Comparison of ENCODE assay signal across 8 mouse cellular contexts in the genomic region with DNA sequence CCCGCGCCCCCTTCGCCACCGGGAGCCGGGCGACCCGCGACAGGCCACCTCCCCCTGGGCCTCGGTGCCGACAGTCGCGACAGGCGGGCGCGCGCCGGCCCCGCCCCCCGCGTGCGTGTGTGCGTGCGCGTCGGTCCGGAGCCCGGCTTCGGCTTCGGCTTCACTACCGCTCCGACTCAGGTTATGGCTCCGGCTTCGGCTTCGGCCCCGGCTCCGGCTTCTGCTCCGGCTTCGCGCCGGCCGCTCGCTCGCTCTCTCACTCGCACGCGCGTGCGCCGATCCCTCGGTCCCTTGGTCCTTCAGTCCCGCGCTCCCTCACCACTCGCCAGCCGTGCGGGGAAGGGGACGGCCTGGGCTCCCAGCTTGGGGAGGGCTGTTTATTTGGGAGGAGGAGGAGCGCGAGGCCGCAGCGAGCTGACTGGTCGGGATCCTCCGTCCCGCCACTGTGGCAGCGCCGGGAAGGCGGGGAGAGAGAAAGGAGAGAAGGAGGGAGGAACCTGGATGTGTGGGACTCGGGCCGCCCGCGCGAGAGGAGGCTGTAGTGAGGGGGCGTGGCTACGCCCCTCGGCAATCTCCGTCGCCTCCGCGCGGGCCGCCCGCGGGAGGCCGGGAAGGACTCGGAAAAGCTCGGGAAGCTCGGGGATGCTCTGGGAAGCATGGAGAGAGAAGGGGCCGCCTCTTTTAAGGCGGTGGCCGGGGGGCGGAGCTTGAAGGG. TPM values are rescaled to one million over a fixed set of nuclear protein-coding genes. Genes with fewer than 3 reads are reported as not detected.
DNase-seq lines count a peak whose midpoint lies in the region; ATAC-seq lines count a peak whose summit lies in the region.

A gene (minus strand): TSS at position 458 of the 715 bp plus-strand sequence.

- peak within 1 kb of the TSS; percentile 95 for H3K9ac ChIP-seq in embryonic facial prominence, embryonic 13.5 days
- peak within 1 kb of the TSS; percentile 99 for H3K9ac ChIP-seq in limb, embryonic 13.5 days
- peak within 1 kb of the TSS; percentile 92 for H3K9ac ChIP-seq in midbrain, embryonic 16.5 days (ENCODE audit: low read depth, low read length)

- H3K27me3 ChIP-seq in embryonic facial prominence, embryonic 13.5 days: no peaks in the 10 kb centered on the region
- H3K27me3 ChIP-seq in limb, embryonic 13.5 days: no peaks in the 10 kb centered on the region
- no peaks in the 10 kb centered on the region for H3K27me3 ChIP-seq in midbrain, embryonic 16.5 days (ENCODE audit: control insufficient read depth, insufficient read depth, low read depth, low read length)
- H3K27me3 ChIP-seq in splenic B cell, adult 2 months (ENCODE audit: control insufficient read depth, insufficient read depth, low read length, poor library complexity, severe bottlenecking): peaks cover 1% of the 10 kb centered on the region; the same call in 1 of the 2 replicates

- no peaks in the 10 kb centered on the region for H3K9me3 ChIP-seq in embryonic facial prominence, embryonic 13.5 days
- H3K9me3 ChIP-seq in limb, embryonic 13.5 days: no peaks in the 10 kb centered on the region
- H3K9me3 ChIP-seq in midbrain, embryonic 16.5 days (replicated peaks; ENCODE audit: control insufficient read depth, low read length, poor library complexity, severe bottlenecking): no peaks in the 10 kb centered on the region

- peaks cover 46% of the 10 kb centered on the region for H3K4me1 ChIP-seq in embryonic facial prominence, embryonic 13.5 days
- H3K4me1 ChIP-seq in limb, embryonic 13.5 days: peaks cover 40% of the 10 kb centered on the region
- H3K4me1 ChIP-seq in midbrain, embryonic 16.5 days (ENCODE audit: control insufficient read depth, insufficient read depth, low read length): peaks cover 25% of the 10 kb centered on the region

- peak; percentile 20 to 22 for DNase-seq in B cell, adult 2 months
- DNase-seq in adrenal gland, postnatal 36 days: peak; percentile 95 to 96
- DNase-seq in heart, adult 9 months (ENCODE audit: low spot score in 2 of 2): peak; percentile 95 to 96
- DNase-seq in kidney, adult 9 months: peak; percentile 96
- peak; percentile 13 for DNase-seq in splenic B cell, adult 2 months (ENCODE audit: low read depth, low spot score)

- H3K4me3 ChIP-seq in embryonic facial prominence, embryonic 13.5 days: peak within 1 kb of the TSS; percentile 80
- H3K4me3 ChIP-seq in limb, embryonic 13.5 days: peak within 1 kb of the TSS; percentile 97
- peak within 1 kb of the TSS; percentile 92 for H3K4me3 ChIP-seq in midbrain, embryonic 16.5 days (ENCODE audit: low read depth, low read length)

- under 1% methylated on average over 90 of the region's 90 CpGs for WGBS in embryonic facial prominence, embryonic 13.5 days
- under 1% methylated on average over 72 of the region's 90 CpGs for WGBS in limb, embryonic 13.5 days
- under 1% methylated on average over 67 of the region's 90 CpGs for WGBS in midbrain, embryonic 16.5 days

- no peaks in the 10 kb centered on the region for H3K36me3 ChIP-seq in embryonic facial prominence, embryonic 13.5 days
- no peaks in the 10 kb centered on the region for H3K36me3 ChIP-seq in limb, embryonic 13.5 days
- no peaks in the 10 kb centered on the region for H3K36me3 ChIP-seq in midbrain, embryonic 16.5 days (ENCODE audit: control insufficient read depth, insufficient read depth, low read length)
- H3K36me3 ChIP-seq in splenic B cell, adult 2 months (ENCODE audit: control insufficient read depth, insufficient read depth, low read length, poor library complexity, severe bottlenecking): no peaks in the 10 kb centered on the region

- ATAC-seq in embryonic facial prominence, embryonic 13.5 days (ENCODE audit: insufficient number of reproducible peaks, insufficient read depth, low FRiP score, low TSS enrichment, low read depth): peak; percentile 92
- peak; percentile 98 for ATAC-seq in limb, embryonic 13.5 days (ENCODE audit: low FRiP score, low read depth)
- peak; percentile 95 for ATAC-seq in midbrain, embryonic 16.5 days

- peak within 1 kb of the TSS; percentile 67 for H3K4me2 ChIP-seq in embryonic facial prominence, embryonic 13.5 days
- H3K4me2 ChIP-seq in limb, embryonic 13.5 days (replicated peaks): peak within 1 kb of the TSS; percentile 76
- peak within 1 kb of the TSS; percentile 90 for H3K4me2 ChIP-seq in midbrain, embryonic 16.5 days (ENCODE audit: low read length)

- H3K27ac ChIP-seq in embryonic facial prominence, embryonic 13.5 days: peak within 1 kb of the TSS; percentile 98
- peak within 1 kb of the TSS; percentile 99 for H3K27ac ChIP-seq in limb, embryonic 13.5 days
- H3K27ac ChIP-seq in midbrain, embryonic 16.5 days (ENCODE audit: low read length): peak within 1 kb of the TSS; percentile 99

RNA-seq across cellular contexts. Expression of the gene that starts here (rescaled TPM):
- 10 to 100 TPM; 54.4 to 64.7 TPM for total RNA-seq in adrenal gland, postnatal 36 days (2021)
- 57.8 and 66.7 TPM in 2 replicates for polyA plus RNA-seq in embryonic facial prominence, embryonic 13.5 days (2015; fragmentation: Nextera tagmentation; extraction: Ambion mirVana)
- polyA plus RNA-seq in limb, embryonic 13.5 days (2015; fragmentation: Nextera tagmentation; extraction: Ambion mirVana): 78.4 and 83.1 TPM in 2 replicates
- 165 and 177 TPM in 2 replicates for polyA plus RNA-seq in midbrain, embryonic 16.5 days (2015; fragmentation: Nextera tagmentation; extraction: Ambion mirVana)

Comparison
In these comparisons a context has a peak if more than half of its experiments do, and no peak if none do; other contexts are left out.
1. Peak in every context shown above with its lines: DNase-seq, ATAC-seq, H3K4me3 ChIP-seq and H3K27ac ChIP-seq.
2. DNase-seq: peak in every context shown above with its lines; median percentile 96 in kidney, adult 9 months; 96 in adrenal gland, postnatal 36 days; 96 in heart, adult 9 months; 21 in B cell, adult 2 months; 13 in splenic B cell, adult 2 months.